Mouse (Mus musculus) G1E (cell line): ENCODE results near the gene Derl2. TPM values are rescaled to one million over a fixed set of nuclear protein-coding genes. Genes with fewer than 3 reads are reported as not detected.

ENCODE experiments used
- ATAC-seq: 2 replicates; pipeline ENCODE4 v1.8.0; 2016; ENCODE audit warnings: mild to moderate bottlenecking; ENCODE audit not compliant: insufficient number of reproducible peaks, poor library complexity, low FRiP score, severe bottlenecking; ENCODE audit errors: extremely low read depth
- DNase-seq: peaks from one replicate; pipeline ENCODE4 v3.0.0; 2012; ENCODE audit warnings: low spot score
- H3K27me3 ChIP-seq: 2 replicates; pipeline ENCODE4 v1.6.1; 2012; ENCODE audit warnings: mild to moderate bottlenecking, low read length, inconsistent platforms; ENCODE audit not compliant: insufficient read depth
- H3K36me3 ChIP-seq: replicated peaks from 2 replicates; pipeline ENCODE3; 2012; ENCODE audit warnings: mild to moderate bottlenecking, inconsistent platforms
- H3K4me1 ChIP-seq: 2 replicates; pipeline ENCODE4 v1.6.1; 2012; ENCODE audit warnings: low read depth, low read length, inconsistent platforms, mixed read lengths; ENCODE audit not compliant: insufficient read depth
- H3K4me3 ChIP-seq: 2 replicates; pipeline ENCODE4 v1.5.1; 2012; ENCODE audit warnings: low read depth, mild to moderate bottlenecking, inconsistent platforms, low read length, moderate library complexity, mixed read lengths
- H3K9me3 ChIP-seq: replicated peaks from 2 replicates; pipeline ENCODE4 v1.6.1; 2012; ENCODE audit warnings: inconsistent platforms
- CTCF ChIP-seq: IDR thresholded peaks from 2 replicates; pipeline ENCODE4 v1.5.1; 2012; ENCODE audit warnings: low read depth, low read length, inconsistent platforms, mixed read lengths
- GATA1 ChIP-seq: IDR thresholded peaks from 2 replicates; pipeline ENCODE4 v1.6.1; 2012; ENCODE audit warnings: borderline replicate concordance, low read length, inconsistent platforms, mixed read lengths
- GATA2 ChIP-seq: IDR thresholded peaks from 2 replicates; pipeline ENCODE4 v1.6.1; 2012; ENCODE audit warnings: low read depth, low read length, inconsistent platforms, borderline replicate concordance
- POLR2AphosphoS5 ChIP-seq: IDR thresholded peaks from 2 replicates; pipeline ENCODE4 v1.6.1; 2012; ENCODE audit warnings: low read depth, low read length, inconsistent platforms; ENCODE audit not compliant: insufficient replicate concordance
- TAL1 ChIP-seq: conservative IDR thresholded peaks from 2 replicates; pipeline ENCODE4 v1.6.1; 2012; ENCODE audit warnings: low read depth, low read length, inconsistent platforms, mixed read lengths
- polyA plus RNA-seq: library from polyadenylated mRNA; stranded (reverse); fragments of >175 nt; gene quantifications from 2 replicates; pipeline ENCODE4 v1.2.3, GENCODE M21; 2012
- total RNA-seq, 2 experiments: library from RNA; stranded (forward) in 1 of 2; stranded (reverse) in 1 of 2; fragments of 200-1000 nt in 1 of 2; fragments of >200 nt in 1 of 2; fragmentation: Nextera tagmentation in 1 of 2; gene quantifications; 2 replicates each; pipeline ENCODE4 v1.2.3; 2014 to 2017

The Derl2 gene
- total and polyA plus RNA-seq, 3 experiments, result 18.5 to 40.6 (median 27.2) TPM

DNA sequence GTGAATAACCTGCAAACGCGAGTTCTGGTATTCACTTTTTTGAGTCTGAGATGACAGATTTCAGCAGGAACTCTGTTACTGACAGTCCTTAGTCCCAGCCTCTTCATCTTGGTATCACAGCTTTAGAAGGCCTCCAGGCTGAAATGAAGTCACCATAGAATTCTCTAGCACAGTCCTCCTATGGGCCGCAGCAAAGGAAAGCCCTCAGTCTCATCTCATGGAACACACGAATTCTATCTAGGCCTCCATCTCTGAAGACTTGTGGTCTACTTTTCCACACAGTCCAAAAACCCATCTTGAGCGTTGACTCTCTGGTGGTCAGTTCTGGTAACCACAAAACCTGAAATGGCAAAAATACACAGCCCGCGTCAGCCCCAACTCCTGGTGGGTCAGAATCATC, 12.4 kb upstream of the Derl2 start:
- Histone ChIP-seq H3K4me1 (peaks cover 16% of the 10 kb centered on the region), H3K4me3 (no peak overlapping the region), H3K9me3 (no peaks in the 10 kb centered on the region), H3K36me3 (peaks cover 26% of the 10 kb centered on the region), H3K27me3 (peaks cover 13% of the 10 kb centered on the region)
- no peak for DNase-seq
- TF ChIP-seq POLR2AphosphoS5 (no peak), GATA2 (no peak), GATA1 (no peak), TAL1 (no peak), CTCF (no peak)
- no peak for ATAC-seq

GRCm38 (mm10) chr11:71029403-71030118, 9.9 kb upstream of the Derl2 start:
- TF ChIP-seq GATA2, result no peak
- TF ChIP-seq TAL1, result no peak
- no peak for TF ChIP-seq GATA1
- TF ChIP-seq POLR2AphosphoS5, result no peak
- no peak for TF ChIP-seq CTCF
- DNase-seq, result no peak
- Histone ChIP-seq H3K27me3 (0 out of 2 replicates have a peak, but pooled peaks cover 3% of the 10 kb centered on the region), H3K36me3 (peaks cover 51% of the 10 kb centered on the region), H3K4me3 (no peak overlapping the region), H3K4me1 (peaks cover 25% of the 10 kb centered on the region), H3K9me3 (no peaks in the 10 kb centered on the region)
- no peak for ATAC-seq

- TF ChIP-seq CTCF, result no peak
- no peak for TF ChIP-seq TAL1
- no peak for TF ChIP-seq GATA1
- no peak for TF ChIP-seq GATA2
- TF ChIP-seq POLR2AphosphoS5, result no peak
- no peak for ATAC-seq
- Histone ChIP-seq H3K4me1 (peaks cover 26% of the 10 kb centered on the region), H3K36me3 (peaks cover 64% of the 10 kb centered on the region), H3K9me3 (no peaks in the 10 kb centered on the region), H3K4me3 (no peak overlapping the region), H3K27me3 (0 out of 2 replicates have a peak, but pooled peaks cover 2% of the 10 kb centered on the region)
- DNase-seq, result no peak
Measured at GRCm38 (mm10) chr11:71028280-71028679, 8.6 kb upstream of the Derl2 start.

DNA sequence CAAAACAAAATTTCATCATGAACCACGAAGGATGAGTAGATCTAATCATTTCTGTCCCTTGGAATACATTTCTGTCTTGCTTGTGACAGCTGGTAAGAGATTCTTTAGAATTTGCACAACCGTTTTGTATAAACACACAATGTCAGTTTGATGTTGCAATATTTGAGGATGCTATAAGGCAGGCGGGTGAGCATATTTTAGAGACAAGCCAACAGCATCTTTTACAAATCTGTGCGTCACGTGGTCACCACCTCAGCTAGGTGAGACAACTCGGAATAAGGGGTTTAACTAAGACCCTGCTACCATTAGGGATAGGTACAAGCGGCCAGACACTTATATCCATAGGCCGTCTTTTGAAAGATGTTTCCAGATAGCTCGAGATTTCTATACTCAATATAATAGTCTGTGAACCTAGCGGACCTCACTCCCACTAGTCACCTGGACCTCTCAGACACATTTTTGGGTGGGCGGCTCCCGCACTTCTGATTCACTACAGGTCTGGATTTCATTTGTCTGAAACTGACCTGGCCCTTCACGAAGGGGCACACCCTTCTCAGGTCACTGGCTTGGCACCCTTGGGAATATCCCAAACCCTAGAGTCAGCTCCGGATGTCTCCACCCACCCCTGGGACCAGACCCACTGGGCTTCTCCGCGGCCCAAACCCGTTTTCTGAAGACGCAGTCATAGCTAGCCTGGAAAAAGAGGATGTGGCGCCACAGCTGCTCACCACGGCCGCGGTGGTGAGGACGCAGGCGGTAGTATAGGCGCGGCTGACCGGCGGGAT, 1.0 kb downstream of the Derl2 start:
- no peak for DNase-seq
- H3K36me3 ChIP-seq, result peaks cover 58% of the 10 kb centered on the region
- H3K4me1 ChIP-seq, result peaks cover 42% of the 10 kb centered on the region

GRCm38 (mm10) chr11:71017051-71017450, 2.6 kb downstream of the Derl2 start:
- peaks cover 34% of the 10 kb centered on the region for H3K4me1 ChIP-seq
- DNase-seq (no peak), ATAC-seq (no peak)
- H3K36me3 ChIP-seq, result peaks cover 58% of the 10 kb centered on the region
- no peaks in the 10 kb centered on the region for H3K27me3 ChIP-seq
- H3K9me3 ChIP-seq, result no peaks in the 10 kb centered on the region
- no peak for TF ChIP-seq CTCF
- H3K4me3 ChIP-seq, result no peak overlapping the region

More for the DNA sequence above, 1.0 kb downstream of the Derl2 start:
- Histone ChIP-seq H3K9me3 (no peaks in the 10 kb centered on the region), H3K27me3 (no peaks in the 10 kb centered on the region), H3K4me3 (peak overlapping the region; percentile 93)
- ATAC-seq, result no peak
- TF ChIP-seq GATA1, result no peak
- TF ChIP-seq GATA2, result no peak
- TF ChIP-seq TAL1, result no peak
- TF ChIP-seq POLR2AphosphoS5, result no peak
- TF ChIP-seq CTCF, result no peak

DNA sequence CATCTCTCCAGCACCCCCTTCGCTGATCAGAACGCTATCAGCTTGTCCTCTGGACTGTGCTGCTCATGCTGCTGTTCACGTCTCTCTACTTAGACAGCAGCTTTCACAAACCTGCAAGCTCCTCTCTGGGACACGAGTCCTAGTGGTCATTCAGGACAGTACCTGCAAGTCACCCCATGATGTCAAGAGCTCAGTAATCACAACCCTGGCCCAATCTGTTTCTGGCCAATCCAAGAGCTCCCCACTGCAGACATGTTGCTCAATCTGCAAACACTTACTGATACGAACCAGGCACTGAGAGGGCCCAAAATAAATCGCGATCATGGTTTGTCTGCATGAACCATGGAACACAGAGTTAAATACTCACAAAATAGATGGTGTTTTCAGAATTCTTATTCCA, 6.9 kb downstream of the Derl2 start:
- H3K4me1 ChIP-seq, result peaks cover 15% of the 10 kb centered on the region
- H3K27me3 ChIP-seq, result no peaks in the 10 kb centered on the region
- H3K4me3 ChIP-seq, result no peak overlapping the region
- no peaks in the 10 kb centered on the region for H3K9me3 ChIP-seq
- ATAC-seq, result no peak
- H3K36me3 ChIP-seq, result peaks cover 87% of the 10 kb centered on the region
- DNase-seq, result no peak
- TF ChIP-seq GATA2 (no peak), CTCF (no peak), TAL1 (no peak), GATA1 (no peak)
